Mouse (Mus musculus) intestine, embryonic 16.5 days (tissue): ENCODE results near the gene Irgq. TPM values are rescaled to one million over a fixed set of nuclear protein-coding genes. Genes with fewer than 3 reads are reported as not detected.
A peak's percentile ranks its signal among the peaks of the same experiment; 100 is the strongest.
"Not testable (repeated sequence)": the region's sequence is repeated elsewhere in the genome, so short reads cannot be mapped to it uniquely, and the experiment has no call there.

ENCODE experiments used
- ATAC-seq: fragments of 200-750 bp; cut with Nextera tagmentation; 2 replicates; pipeline ENCODE4 v1.8.0; 2017; ENCODE audit warnings: moderate TSS enrichment, moderate library complexity
- H3K27ac ChIP-seq: fragments of 300-500 bp; sonication (generic); 2 replicates; pipeline ENCODE4 v1.5.1; 2014; ENCODE audit warnings: mild to moderate bottlenecking, low read length
- H3K27me3 ChIP-seq: fragments of 300-500 bp; sonication (generic); replicated peaks from 2 replicates; pipeline ENCODE4 v1.6.1; 2014; ENCODE audit warnings: low read length, control low read depth, mixed read lengths; ENCODE audit not compliant: control insufficient read depth, insufficient read depth
- H3K36me3 ChIP-seq: fragments of 300-500 bp; sonication (generic); 2 replicates; pipeline ENCODE4 v1.6.1; 2014; ENCODE audit warnings: low read length, control low read depth; ENCODE audit not compliant: control insufficient read depth, insufficient read depth
- H3K4me1 ChIP-seq: fragments of 300-500 bp; sonication (generic); 2 replicates; pipeline ENCODE4 v1.6.1; 2014; ENCODE audit warnings: low read length, control low read depth, mixed read lengths; ENCODE audit not compliant: control insufficient read depth, insufficient read depth
- H3K4me2 ChIP-seq: fragments of 300-500 bp; sonication (generic); 2 replicates; pipeline ENCODE4 v1.6.1; 2014; ENCODE audit warnings: low read depth, low read length, control low read depth
- H3K4me3 ChIP-seq: fragments of 300-500 bp; sonication (generic); 2 replicates; pipeline ENCODE4 v1.5.1; 2014; ENCODE audit warnings: mild to moderate bottlenecking, low read length
- H3K9ac ChIP-seq: fragments of 300-500 bp; sonication (generic); 2 replicates; pipeline ENCODE4 v1.6.1; 2014; ENCODE audit warnings: low read depth, low read length
- H3K9me3 ChIP-seq: fragments of 300-500 bp; sonication (generic); 2 replicates; pipeline ENCODE4 v1.6.1; 2016; ENCODE audit warnings: low read length, control low read depth; ENCODE audit not compliant: control insufficient read depth
- WGBS: fragments of 180-500 bp; shearing (Covaris S2); extraction: QIAGEN DNeasy Blood & Tissue Kit; methylation state at CpG from one replicate; pipeline ENCODE4 v1.1.7; 2014; 5-methylcytosine and 5-hydroxymethylcytosine counted together
- polyA plus RNA-seq: library from polyadenylated mRNA; unstranded; fragments of >200 nt; fragmentation: Nextera tagmentation; extraction: Ambion mirVana; gene quantifications from 2 replicates; pipeline ENCODE4 v1.2.1, GENCODE M21; 2015

Gene Irgq
- polyA plus RNA-seq = 3.3 and 4.1 TPM in 2 replicates

GRCm38 (mm10) chr7:24530062-24530931, at the start of gene Irgq:
Gene Irgq, plus strand, starts transcription at chr7:24530689.
- Histone ChIP-seq H3K9me3 (no peaks in the 10 kb centered on the region), H3K9ac (peak within 1 kb of the TSS; percentile 89), H3K27me3 (no peaks in the 10 kb centered on the region), H3K27ac (peak within 1 kb of the TSS; percentile 91), H3K36me3 (peaks cover 9% of the 10 kb centered on the region), H3K4me1 (peaks cover 14% of the 10 kb centered on the region), H3K4me2 (peak within 1 kb of the TSS; percentile 95), H3K4me3 (peak within 1 kb of the TSS; percentile 58)
- peak; percentile 94 for ATAC-seq
- under 1% methylated on average over 44 of the region's 44 CpGs for WGBS

GRCm38 (mm10) chr7:24480986-24481473, 49.5 kb upstream of the Irgq start:
- 0 out of 2 replicates have a peak, but pooled peaks cover 6% of the 10 kb centered on the region for H3K9me3 ChIP-seq
- peak overlapping the region; percentile 67 for H3K4me3 ChIP-seq
- peak; percentile 36 for ATAC-seq
- H3K36me3 ChIP-seq = no peaks in the 10 kb centered on the region
- H3K27ac ChIP-seq = no peak overlapping the region
- peak overlapping the region; percentile 70; the same call in 1 of the 2 replicates for H3K9ac ChIP-seq
- WGBS = 15% methylated on average over 14 of the region's 14 CpGs
- peaks cover 13% of the 10 kb centered on the region for H3K4me1 ChIP-seq
- peak overlapping the region; percentile 98 for H3K4me2 ChIP-seq
- peaks cover 7% of the 10 kb centered on the region; the same call in 1 of the 2 replicates for H3K27me3 ChIP-seq

GRCm38 (mm10) chr7:24481474-24482207, 48.8 kb upstream of the Irgq start, which contains the start of gene Cadm4:
Gene Cadm4, plus strand, starts transcription at chr7:24482023.
- Histone ChIP-seq H3K36me3 (no peaks in the 10 kb centered on the region), H3K27ac (no peak within 1 kb of the TSS), H3K9me3 (0 out of 2 replicates have a peak, but pooled peaks cover 6% of the 10 kb centered on the region), H3K27me3 (peaks cover 7% of the 10 kb centered on the region; the same call in 1 of the 2 replicates), H3K4me2 (peak within 1 kb of the TSS; percentile 98), H3K4me3 (peak within 1 kb of the TSS; percentile 67), H3K4me1 (peaks cover 13% of the 10 kb centered on the region), H3K9ac (peak within 1 kb of the TSS; percentile 70)
- peak; percentile 87 for ATAC-seq
- 2% methylated on average over 68 of the region's 83 CpGs for whole genome bisulfite sequencing

GRCm38 (mm10) chr7:24482208-24483020, 48.1 kb upstream of the Irgq start:
- no peak; the same call in none of the 2 replicates for ATAC-seq
- 3% methylated on average over 20 of the region's 38 CpGs for WGBS
- Histone ChIP-seq H3K9me3 (0 out of 2 replicates have a peak, but pooled peaks cover 5% of the 10 kb centered on the region), H3K4me3 (peak overlapping the region; percentile 67), H3K4me1 (peaks cover 13% of the 10 kb centered on the region), H3K4me2 (peak overlapping the region; percentile 98), H3K27ac (no peak overlapping the region), H3K27me3 (peaks cover 7% of the 10 kb centered on the region; the same call in 1 of the 2 replicates), H3K36me3 (no peaks in the 10 kb centered on the region), H3K9ac (peak overlapping the region; percentile 70)

- not testable (repeated sequence) for ATAC-seq, H3K36me3 ChIP-seq, H3K9ac ChIP-seq, H3K27ac ChIP-seq, H3K27me3 ChIP-seq, H3K4me3 ChIP-seq, H3K4me2 ChIP-seq, H3K9me3 ChIP-seq
- WGBS = 55% methylated on average over 6 of the region's 6 CpGs
- peaks cover 13% of the 10 kb centered on the region for H3K4me1 ChIP-seq
Observed at GRCm38 (mm10) chr7:24483291-24483690, 47.2 kb upstream of the Irgq start.

GRCm38 (mm10) chr7:24485481-24485880, 45.0 kb upstream of the Irgq start:
- H3K4me1 ChIP-seq = peaks cover 11% of the 10 kb centered on the region
- WGBS = 82% methylated on average over 9 of the region's 9 CpGs
- H3K27ac ChIP-seq = no peak overlapping the region
- no peaks in the 10 kb centered on the region for H3K36me3 ChIP-seq
- H3K4me2 ChIP-seq = no peak overlapping the region
- ATAC-seq = no peak
- H3K9ac ChIP-seq = no peak overlapping the region
- no peak overlapping the region for H3K4me3 ChIP-seq
- peaks cover 7% of the 10 kb centered on the region; the same call in 1 of the 2 replicates for H3K27me3 ChIP-seq
- no peaks in the 10 kb centered on the region for H3K9me3 ChIP-seq

- H3K4me1 ChIP-seq = no peaks in the 10 kb centered on the region; the same call in 1 of the 2 replicates
- H3K9ac ChIP-seq = no peak overlapping the region
- no peaks in the 10 kb centered on the region for H3K36me3 ChIP-seq
- no peak overlapping the region for H3K4me3 ChIP-seq
- WGBS = 48% methylated on average over 9 of the region's 9 CpGs
- H3K27ac ChIP-seq = no peak overlapping the region
- H3K27me3 ChIP-seq = peaks cover 3% of the 10 kb centered on the region; the same call in 1 of the 2 replicates
- ATAC-seq = no peak
- H3K9me3 ChIP-seq = no peaks in the 10 kb centered on the region
- no peak overlapping the region for H3K4me2 ChIP-seq
Observed at GRCm38 (mm10) chr7:24486654-24487130, 43.8 kb upstream of the Irgq start.

GRCm38 (mm10) chr7:24487403-24487802, 43.1 kb upstream of the Irgq start:
- Histone ChIP-seq H3K9me3 (no peaks in the 10 kb centered on the region), H3K27ac (no peak overlapping the region), H3K4me2 (no peak overlapping the region), H3K9ac (no peak overlapping the region), H3K4me3 (no peak overlapping the region), H3K4me1 (no peaks in the 10 kb centered on the region), H3K27me3 (peaks cover 3% of the 10 kb centered on the region; the same call in 1 of the 2 replicates), H3K36me3 (no peaks in the 10 kb centered on the region)
- no peak for ATAC-seq
- WGBS = 43% methylated on average over 3 of the region's 3 CpGs
